Mouse (Mus musculus) layer of hippocampus, adult 18-20 months (tissue): ENCODE results near the gene Tnfsf10. TPM values are rescaled to one million over a fixed set of nuclear protein-coding genes. Genes with fewer than 3 reads are reported as not detected.
"Not testable (repeated sequence)": the region's sequence is repeated elsewhere in the genome, so short reads cannot be mapped to it uniquely, and the experiment has no call there.

Experiments
- DNase-seq, 2 experiments: peaks; one replicate each; pipeline ENCODE4 v3.0.0; 2022; ENCODE audit warnings: low spot score in 2 of 2
- long read RNA-seq: library from polyadenylated mRNA; stranded (forward); transcript quantifications from one replicate; pipeline ENCODE4 v2.0.0, GENCODE M21; 2021
- total RNA-seq, 2 experiments: library from RNA; stranded (reverse); gene quantifications; 2 replicates each; pipeline ENCODE4 v1.2.3; 2021

Tnfsf10 gene
- total RNA-seq = under 1 TPM; 0.63 to 0.72 TPM
- long read RNA-seq = 0 reads

DNA sequence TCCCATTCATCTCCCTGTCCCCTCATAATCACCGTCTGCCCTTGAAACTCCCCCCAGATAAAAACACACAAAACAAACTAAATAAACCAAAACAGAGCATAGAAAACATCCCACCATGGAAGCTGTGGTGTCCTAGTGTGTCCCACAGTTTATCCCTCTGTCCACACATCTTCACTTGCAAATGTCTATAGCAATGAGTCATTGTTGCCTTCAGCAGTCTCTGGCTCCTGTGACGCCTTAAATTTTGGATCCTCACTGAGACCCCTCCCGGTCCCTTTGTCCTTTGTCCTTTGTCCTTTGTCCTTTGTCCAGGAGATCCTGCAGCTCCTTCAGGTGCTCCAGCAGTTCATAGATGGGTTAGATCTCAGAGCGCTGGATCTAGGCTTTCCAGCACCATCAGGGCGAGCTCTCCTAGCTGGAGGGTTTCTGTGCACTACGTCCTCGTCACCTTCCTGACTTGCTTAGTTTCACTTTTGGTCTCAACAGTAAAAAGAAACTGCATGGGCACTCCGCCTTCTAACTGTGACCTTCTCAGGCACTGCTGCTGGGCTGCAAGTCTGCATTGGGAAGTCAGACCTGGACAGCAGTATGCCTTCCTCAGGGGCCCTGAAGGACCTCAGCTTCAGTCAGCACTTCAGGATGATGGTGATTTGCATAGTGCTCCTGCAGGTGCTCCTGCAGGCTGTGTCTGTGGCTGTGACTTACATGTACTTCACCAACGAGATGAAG is at the start of gene Tnfsf10:
TSS of gene Tnfsf10 (plus strand) at position 470 of the 729 bp plus-strand sequence.
- DNase-seq = no peak

DNA sequence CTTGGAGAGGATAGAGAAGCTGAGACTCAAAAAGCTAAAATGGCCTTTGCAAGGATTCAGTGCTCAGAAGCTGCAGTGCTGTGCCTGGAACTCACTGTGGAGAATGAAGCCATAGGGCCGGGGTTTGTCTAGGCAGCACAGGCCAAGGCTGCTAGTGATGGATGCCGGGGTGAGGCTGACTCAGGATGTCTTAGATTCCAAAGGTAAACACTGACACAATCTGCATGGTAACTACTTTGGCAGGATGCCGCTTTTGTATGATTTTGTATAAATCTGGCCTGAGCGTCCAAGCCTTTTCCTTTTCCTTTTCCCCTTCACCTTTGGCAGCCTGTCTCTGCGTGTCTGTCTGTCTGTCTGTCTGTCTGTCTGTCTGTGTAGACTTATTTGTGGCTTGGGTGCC is 49.5 kb upstream of the Tnfsf10 start:
- no peak for DNase-seq

DNA sequence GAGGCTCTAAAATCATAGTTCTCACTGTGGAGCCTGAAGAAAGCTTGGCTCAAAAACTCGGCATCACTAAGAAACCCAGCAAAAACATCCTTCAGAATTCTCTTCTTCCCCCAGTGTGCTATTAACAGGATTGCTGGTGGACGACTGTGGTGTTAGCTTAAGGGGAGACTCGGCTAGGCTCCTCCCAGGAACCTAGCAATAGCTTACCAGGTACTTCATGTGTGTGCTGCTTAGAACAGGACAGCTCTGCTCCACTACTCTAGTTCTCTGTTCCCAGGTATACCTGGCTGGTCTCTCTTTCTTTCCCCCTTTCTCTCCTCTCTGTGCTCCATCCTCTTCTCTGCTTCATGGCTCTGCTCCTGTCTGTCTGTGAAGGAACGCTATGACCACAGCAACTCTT is 48.9 kb upstream of the Tnfsf10 start:
- no peak for DNase-seq

DNA sequence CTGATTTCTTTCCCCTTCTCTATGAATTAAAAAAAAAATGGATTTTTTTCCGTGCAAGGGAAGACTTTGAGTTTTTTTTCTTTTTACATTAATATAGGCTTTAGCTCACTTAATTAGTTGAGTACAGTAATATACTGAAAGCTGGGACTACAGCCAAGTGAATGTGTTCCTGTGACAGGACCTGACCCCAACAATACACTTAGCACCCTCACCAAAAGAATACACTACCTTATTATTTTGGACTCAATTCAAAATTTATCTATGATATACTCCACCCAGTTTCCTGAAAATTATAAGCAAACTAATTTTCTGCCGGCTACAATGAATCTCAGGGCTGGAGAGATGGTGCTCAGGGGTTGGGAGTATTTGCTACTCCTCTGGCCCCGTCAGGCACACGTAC is 47.7 kb upstream of the Tnfsf10 start:
- DNase-seq = no peak

DNA sequence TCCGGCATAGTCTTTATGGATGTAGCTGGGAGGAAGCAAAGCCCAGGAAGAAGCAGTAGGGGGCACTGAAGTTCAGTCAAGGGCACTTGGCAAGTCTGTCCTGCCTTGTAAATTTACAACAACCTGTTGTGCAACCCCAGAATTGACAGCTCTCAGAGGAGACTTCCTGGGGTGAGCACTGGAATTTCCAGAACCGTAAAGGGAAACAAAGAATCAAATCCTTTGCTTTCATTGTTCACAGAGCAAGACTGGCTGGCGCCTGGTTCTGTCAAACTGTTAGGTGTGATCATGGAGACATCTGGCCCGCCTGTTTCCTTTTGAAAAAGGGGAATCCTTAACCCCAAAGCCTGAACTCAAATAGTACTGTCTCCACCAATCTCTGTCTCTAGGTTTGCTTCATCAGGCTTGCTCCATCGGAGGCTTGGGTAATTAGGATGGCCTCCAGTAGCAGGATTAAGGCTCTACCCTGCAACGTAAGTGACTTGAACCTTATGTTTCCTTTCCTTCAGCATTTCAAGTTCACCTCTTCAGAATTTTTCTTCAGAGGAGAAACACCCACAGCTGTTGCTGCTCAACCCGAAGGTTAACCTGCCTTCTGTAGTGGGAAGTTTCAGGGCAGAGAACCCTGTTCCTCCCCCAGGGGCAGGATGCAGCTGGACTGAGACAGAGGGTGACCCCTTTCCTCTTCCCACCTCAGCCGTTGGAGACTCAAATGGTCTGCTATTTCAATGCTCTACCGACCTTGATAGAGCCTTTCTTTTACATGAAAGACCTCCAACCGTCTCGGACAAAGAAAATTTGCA is 46.5 kb upstream of the Tnfsf10 start:
- DNase-seq = no peak

DNA sequence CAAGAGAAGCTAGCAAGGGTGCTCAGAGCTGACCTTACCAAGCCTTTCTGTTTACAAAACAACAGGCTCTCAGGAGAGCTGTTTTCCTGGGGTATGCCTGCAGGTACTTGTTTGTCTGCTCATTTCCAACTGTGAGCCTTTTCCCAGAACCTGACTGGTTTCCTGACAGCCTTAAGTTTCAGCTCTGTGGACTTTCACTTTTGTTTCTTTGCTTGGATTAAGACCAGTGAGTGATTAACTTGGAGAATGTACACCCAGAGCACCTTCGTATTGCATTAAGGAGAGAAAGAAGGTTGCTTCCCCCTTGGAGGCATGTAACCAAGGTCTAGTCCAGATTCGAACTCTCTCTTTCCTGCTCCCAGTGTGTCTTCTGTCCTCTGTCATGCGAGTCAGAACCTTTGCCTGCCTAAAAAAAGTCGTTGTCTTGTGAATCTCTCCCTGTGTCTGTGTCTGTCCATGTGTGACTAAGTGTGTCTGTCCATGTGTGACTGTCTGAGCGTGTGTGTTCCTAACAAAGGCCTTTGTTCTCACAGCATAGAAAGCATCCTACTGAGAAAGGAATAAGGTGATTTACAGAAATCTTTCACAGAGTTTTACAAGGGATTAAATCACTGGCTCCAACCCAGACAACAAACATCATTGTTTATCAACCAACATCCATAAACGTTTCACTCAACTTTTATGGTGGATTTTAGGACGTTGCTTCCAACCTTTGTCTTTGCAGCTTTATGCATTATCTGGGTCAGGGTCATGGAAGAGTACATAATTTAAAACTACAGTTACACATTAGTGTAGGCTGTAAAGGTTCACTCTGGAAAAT is 43.7 kb upstream of the Tnfsf10 start:
- DNase-seq = no peak

DNA sequence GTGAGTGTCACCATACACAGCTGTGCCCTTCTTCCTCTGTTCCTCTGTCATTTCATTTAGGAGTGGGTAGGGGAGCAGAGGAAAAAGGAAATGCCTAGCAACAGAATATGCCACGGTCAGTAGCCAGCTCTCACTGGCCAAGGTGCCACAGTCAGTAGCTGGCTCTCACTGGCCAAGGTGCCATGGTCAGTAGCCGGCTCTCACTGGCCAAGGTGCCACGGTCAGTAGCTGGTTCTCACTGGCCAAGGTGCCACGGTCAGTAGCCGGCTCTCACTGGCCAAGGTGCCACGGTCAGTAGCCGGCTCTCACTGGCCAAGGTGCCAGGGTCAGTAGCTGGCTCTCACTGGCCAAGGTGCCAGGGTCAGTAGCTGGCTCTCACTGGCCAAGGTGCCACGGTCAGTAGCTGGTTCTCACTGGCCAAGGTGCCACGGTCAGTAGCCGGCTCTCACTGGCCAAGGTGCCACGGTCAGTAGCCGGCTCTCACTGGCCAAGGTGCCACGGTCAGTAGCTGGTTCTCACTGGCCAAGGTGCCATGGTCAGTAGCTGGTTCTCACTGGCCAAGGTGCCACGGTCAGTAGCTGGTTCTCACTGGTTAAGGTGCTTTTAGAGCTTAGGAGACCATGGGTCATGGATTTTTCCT is 37.4 kb upstream of the Tnfsf10 start:
- not testable (repeated sequence) for DNase-seq

DNA sequence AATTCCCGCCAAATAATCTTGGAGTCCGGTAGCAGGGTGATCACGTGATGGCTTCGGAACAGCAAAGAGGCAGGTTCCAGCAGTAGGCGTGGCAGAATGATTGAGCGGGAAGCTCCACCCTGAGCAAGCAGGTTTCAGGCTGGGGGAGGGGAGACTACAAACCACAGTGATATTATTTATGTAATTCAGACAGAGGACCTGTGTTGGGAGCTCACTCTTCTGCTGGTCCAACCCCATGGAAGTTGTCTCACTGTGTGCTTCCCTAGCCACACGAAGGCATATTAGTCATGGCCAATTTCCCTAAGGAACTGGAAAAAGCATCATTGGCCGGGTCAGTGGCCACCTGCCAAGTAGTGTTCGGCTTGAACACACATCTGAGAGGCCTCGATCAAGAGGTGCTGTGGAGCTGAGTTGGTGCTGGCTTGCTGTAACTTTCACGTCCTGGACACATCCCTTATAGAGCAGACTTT is 36.5 kb upstream of the Tnfsf10 start:
- DNase-seq = no peak

DNA sequence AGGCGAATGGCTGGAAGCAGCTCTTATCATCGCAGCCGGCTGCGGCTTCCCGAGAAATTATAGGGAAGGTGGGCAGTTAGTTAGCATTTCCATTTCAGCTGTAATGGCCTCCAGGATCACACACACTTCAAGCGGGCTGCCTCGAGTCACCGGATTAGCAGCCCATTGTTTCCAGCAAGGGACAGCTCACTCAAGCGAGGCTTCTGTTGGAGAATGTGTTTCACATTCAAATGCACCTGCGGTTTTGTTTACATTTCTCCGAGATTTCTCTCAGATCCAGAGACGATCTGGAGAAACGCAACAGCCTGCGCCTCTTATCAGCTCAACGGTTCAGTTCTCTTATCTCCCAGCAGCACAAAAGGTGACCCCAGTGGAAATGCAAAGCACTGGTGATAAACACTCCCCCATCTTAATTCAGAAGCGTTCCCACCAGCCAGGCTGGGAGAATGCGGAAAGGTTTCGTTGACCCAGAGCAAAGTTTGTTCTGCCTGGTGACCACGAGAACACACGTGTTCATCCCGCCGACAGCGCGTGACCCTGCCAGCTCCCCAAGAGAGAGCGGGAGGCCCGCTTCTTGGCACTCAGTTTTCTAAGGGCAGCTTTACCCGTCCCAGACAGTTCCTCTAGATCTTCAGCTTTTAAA is 33.6 kb upstream of the Tnfsf10 start:
- no peak for DNase-seq

DNA sequence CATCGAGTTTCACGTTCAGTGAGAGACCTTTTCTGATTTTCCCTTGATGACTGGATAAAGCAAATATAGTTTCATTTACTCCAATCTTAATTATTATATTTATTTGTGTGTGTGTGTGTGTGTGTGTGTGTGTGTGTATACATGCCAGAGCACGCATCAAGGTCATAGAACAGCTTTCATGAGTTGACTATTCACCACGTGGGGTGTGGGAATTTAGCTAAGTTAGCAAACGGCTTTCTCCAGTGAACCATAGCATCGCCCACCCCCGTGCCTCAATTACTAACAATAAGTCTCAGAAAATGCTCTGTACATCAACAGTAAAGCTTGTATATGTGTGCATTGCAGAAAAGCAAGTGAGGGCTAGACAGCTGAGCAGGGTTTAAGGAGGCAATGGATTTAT is 33.0 kb upstream of the Tnfsf10 start:
- no peak for DNase-seq

DNA sequence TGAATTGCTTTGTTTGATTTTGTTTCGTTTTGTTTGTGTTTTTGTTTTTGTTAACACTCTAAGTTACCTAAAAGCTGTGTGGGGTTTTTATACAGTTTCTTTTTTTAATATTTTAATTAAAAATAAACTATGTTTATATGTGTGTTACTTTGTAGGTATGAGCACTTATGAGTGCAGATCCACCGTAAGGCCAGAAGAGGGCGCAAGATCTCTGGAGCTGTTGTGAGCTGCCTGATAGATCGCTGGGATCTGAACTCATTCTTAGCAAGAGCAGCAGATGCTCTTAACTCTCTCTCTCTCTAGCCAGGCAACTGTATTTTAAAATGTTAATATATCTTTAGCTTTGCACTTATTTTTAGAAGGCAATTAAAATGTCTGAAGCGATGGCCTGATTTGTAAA is 32.6 kb upstream of the Tnfsf10 start:
- no peak for DNase-seq

DNA sequence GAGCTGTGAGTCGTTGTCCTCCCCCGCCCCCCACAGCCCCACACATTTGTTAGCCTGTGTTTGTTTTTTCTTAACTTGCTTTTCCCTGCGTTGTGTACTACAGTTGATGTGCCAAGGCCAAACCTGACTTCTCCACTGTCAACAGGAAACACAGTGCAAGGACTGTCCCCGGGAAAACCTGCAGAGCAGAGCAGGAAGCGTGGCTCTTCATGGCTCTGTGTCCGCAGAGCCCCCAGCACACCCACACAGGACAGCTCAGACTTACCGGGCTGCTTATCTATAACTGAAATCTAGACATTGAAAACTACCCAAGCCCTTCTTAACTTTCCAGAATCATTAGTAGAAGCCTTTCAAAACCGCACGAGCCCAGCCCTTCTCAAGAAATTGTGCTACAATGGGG is 31.8 kb upstream of the Tnfsf10 start:
- no peak for DNase-seq

DNA sequence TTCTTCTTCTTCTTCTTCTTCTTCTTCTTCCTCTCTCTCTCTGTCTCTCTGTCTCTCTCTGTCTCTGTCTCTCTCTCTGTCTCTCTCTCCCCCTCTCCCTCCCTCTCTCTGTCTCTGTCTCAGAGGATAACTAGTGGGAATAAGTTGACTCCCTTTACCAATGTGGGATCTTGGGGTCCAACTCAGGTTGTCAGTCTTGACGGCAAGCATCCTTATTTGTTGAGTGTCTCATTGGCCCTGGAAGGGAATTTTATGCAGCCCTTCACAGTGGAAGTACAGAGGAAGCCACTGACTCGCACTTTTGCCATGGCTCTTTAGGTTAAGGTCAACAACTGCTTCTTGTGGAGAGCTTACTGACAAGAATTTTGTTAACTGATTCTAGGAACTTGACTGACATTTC is 28.5 kb upstream of the Tnfsf10 start:
- no peak for DNase-seq

DNA sequence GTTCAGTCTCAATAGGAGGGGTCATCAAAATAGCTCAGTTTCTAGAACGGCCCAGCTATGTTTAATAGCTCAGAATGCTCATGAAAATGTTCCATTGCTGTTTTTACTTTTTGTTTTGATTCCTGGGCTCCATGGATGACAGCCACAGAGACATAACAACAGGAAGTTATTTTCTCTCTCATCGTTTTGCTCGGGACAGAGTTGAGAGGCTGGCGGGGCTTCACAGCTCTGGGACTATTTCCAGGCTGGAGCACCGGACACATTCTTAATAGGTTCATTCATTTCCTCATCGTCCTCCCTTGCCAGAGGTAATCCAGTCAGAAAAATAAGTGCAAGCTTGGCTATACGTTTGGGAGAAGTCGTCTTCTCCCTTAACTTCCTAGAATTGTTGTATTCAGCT is 27.9 kb upstream of the Tnfsf10 start:
- DNase-seq = no peak

DNA sequence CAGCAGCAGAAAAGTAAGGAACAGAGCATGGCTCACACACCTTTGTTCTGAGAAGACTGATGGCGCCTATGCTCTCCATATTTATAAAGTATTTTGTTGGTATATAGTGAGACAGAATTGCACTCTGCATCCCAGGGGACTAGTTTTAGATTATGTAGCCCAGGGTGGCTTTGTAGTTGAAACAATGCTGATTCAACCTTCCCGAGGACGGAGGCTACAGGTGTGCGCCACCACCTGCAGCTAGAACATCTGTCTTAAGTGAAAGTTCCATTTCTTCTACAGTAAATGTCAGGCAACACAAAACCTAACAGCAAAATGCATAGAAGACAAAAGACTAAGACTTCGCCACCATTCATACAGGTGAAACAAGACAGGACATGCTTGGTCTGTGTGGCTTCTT is 26.5 kb upstream of the Tnfsf10 start:
- no peak for DNase-seq

DNA sequence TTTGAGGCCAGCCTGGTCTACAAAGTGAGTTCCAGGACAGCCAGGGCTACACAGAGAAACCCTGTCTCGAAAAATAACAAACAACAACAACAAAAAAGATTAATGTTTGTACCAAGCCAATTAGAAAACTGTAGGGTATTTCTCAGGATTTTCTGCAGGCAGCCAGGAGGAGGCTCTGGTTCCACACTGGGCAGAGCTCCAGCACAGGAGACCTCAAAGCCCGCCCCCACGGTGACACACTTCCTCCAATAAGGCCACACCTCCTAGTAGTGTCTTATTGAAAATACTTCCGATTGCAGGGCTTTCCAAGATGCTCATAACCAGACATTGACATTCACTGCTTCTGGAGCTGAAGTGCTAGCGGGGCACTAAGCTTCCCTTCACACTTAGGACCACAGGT is 25.9 kb upstream of the Tnfsf10 start:
- not testable (repeated sequence) for DNase-seq

DNA sequence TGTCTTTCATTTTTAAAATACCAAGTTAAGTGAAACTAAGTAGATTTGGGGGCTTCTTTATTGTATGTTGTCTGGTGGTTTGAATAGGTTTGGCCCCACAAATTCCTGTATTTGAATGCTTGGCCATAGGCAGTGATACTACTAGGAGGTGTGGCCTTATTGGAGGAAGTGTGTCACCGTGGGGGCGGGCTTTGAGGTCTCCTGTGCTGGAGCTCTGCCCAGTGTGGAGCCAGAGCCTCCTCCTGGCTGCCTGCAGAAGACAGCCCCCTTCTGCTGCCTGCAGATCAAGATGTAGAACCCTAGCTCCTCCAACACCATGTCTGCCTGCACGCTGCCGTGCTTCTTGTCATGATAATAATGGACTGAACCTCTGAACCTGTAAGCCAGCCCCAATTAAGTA is 25.4 kb upstream of the Tnfsf10 start:
- not testable (repeated sequence) for DNase-seq

DNA sequence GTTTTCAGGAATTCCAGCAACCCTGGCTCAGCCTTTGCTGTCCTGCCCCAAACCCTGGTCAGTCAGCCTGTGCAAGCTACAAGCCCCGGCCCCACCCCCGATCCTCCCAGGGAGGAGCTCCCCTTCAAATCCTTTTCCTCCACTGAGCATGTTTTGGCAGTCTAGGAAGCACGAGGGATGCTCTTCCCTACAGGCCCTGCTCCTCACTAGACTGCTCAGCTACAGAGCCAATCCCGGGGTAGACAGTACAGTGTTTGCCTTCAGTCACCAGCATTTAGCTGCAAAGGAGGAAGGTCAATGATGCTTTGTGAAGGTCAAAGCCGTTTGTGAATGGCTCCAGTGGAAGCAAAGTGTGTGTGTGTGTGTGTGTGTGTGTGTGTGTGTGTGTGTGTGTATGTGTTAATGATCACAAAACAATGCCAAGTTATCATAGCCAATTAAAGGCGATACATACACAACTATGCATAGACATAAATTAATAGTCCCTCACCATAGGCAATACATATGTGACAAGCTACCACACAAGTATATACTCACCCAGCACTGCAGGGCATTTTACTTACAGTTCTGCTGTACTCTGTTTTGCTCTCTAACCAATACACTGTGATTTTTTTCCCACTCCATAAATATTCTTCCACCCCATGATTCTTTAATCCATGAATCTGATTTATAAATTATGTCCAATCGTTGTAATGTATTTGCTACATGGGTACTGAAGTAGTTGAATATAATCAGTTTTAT is 23.0 kb upstream of the Tnfsf10 start:
- no peak for DNase-seq

DNA sequence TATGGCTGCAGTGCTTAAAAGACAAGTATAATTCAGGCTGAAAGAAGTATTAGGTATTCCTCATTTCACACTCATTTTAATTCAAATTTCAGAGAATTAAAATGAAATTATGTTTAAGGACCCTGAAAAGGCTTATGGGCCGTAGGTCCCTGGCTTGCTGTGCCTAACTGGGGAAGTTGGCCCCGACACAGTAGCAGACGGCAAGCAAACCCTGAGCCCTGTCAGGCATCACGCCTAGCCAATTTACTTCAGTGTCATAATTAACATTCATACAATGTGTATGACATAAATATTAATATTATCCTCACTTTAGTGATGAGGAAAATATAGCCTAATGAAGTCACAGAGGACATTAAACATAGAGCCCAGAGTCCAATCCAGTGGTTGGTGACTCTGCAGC is 16.4 kb upstream of the Tnfsf10 start:
- DNase-seq = no peak
